Mouse (Mus musculus): Measurements from ENCODE around the gene Hist1h3e. TPM values are rescaled to one million over a fixed set of nuclear protein-coding genes. Genes with fewer than 3 reads are reported as not detected.

Gene Hist1h3e
- polyA plus RNA-seq, 1 experiment from 2014 or later: 2.8 TPM

DNA sequence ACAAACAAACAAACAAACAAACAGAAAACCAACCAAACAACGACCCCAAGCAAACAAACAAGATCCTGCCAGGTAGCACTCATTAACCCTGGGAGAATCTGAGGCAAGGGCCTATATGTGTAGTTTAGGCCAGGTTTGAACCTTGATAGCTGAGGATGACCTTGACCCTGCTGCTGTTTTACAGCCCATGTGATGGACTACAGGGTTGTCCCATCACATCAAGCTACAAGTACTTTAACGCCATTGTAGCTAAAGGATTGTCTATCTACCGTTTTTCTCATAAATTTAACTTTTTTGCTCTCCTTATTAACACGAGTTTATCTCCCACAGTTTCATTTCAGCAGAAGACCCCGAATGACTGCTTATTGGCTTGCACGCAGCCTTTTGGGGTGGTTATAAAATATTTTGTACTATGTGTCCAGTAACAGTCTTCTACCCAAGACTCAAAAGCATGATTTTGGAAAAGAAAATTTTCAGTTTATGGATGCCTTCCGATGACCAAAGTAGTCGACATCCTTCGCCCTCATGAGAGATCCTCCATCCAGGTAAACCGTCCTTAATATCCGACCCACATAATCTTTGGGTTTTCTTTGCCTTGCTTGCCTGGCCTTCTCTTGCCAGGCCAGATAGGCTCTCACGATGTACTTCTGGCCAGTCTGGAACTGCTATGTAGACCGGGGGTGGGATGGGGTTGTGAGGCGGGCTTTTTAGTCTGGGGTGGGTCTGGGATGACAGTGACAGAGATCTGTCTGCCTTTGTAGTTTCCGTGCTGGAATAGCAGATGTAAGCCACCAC is 46.1 kb downstream of the Hist1h3e start:
- peak overlapping the region; percentile 46 for H3K4me3 ChIP-seq
- H3K9me3 ChIP-seq: no peaks in the 10 kb centered on the region
- no peaks in the 10 kb centered on the region for H3K27me3 ChIP-seq
- H3K4me2 ChIP-seq: peak overlapping the region; percentile 56
- H3K36me3 ChIP-seq: no peaks in the 10 kb centered on the region
- H3K9ac ChIP-seq: peak overlapping the region; percentile 56
- WGBS: 55% methylated on average over 15 of the region's 15 CpGs
- peaks cover 9% of the 10 kb centered on the region for H3K4me1 ChIP-seq (replicated peaks)
- no peak for ATAC-seq (ENCODE audit: low FRiP score)
- no peak overlapping the region for H3K27ac ChIP-seq

DNA sequence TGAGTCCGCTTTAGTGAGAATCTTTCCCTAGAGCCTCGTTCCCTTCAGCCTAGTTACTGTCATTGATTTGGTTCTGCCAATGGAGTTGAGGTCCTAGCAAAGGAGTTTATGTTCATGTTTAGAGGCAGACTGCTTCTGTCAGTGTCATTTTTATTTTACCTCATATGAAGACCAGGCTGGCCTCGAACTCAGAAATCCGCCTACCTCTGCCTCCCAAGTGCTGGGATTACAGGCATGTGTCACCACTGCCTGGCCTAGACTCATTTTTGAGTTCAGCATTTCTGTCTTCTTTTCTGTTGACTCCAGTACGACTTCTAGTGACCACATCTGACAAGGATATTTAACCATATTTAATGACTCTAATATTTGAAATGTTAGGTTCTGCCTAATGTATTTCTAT is 46.9 kb downstream of the Hist1h3e start:
- peaks cover 9% of the 10 kb centered on the region for H3K4me1 ChIP-seq (replicated peaks)
- H3K9ac ChIP-seq: no peak overlapping the region
- no peaks in the 10 kb centered on the region for H3K27me3 ChIP-seq
- H3K36me3 ChIP-seq: no peaks in the 10 kb centered on the region
- no peak overlapping the region for H3K27ac ChIP-seq
- H3K4me2 ChIP-seq: no peak overlapping the region
- no peak overlapping the region for H3K4me3 ChIP-seq
- no peaks in the 10 kb centered on the region for H3K9me3 ChIP-seq
- ATAC-seq (ENCODE audit: low FRiP score): no peak
- WGBS: 77% methylated on average over 5 of the region's 5 CpGs

DNA sequence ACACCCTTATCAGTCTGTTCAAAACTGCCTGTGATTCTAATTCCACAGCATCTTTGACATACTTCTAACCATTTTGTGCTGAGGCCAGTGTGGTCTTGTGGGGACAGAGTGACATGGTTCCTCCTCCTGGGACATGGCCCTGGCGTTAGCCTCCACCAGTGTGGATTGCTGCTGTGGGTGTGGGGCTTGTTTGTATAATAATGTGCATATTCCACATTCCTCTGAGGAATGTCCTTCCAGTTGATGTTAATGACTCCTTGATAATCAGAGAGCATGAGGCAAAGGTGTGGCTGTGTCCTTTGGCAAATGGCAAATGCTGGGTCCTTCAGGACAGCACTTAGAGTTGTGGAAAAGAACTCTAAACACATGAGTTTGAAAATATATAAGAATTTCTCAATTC is 48.7 kb downstream of the Hist1h3e start:
- Histone ChIP-seq H3K36me3 (no peaks in the 10 kb centered on the region), H3K9ac (no peak overlapping the region), H3K9me3 (no peaks in the 10 kb centered on the region), H3K4me1 (replicated peaks) (peaks cover 4% of the 10 kb centered on the region), H3K27me3 (no peaks in the 10 kb centered on the region), H3K4me2 (no peak overlapping the region), H3K27ac (no peak overlapping the region), H3K4me3 (no peak overlapping the region)
- 90% methylated on average over 1 of the region's 1 CpGs for WGBS
- ATAC-seq (ENCODE audit: low FRiP score): no peak

Small RNA genes lying within 50 kb of the gene (microRNA-seq; reads per million reads assigned to microRNA genes)
- gene Gm44297 (not detected), gene Gm44359 (not detected), gene Gm44394 (not detected), gene n-TStga1 (not detected)

Other genes starting within 250 kb of the Hist1h3e start
- gene Zfp322a, start 193.2 kb downstream of the Hist1h3e start, polyA plus RNA-seq (2015; fragmentation: Nextera tagmentation; extraction: Ambion mirVana): 54.5 and 58.1 TPM in 2 replicates
- 9.9 and 10.2 TPM in 2 replicates for gene Abt1, start 138.5 kb downstream of the Hist1h3e start, polyA plus RNA-seq (2015; fragmentation: Nextera tagmentation; extraction: Ambion mirVana)
- gene Btn1a1, start 96.5 kb downstream of the Hist1h3e start, polyA plus RNA-seq (2015; fragmentation: Nextera tagmentation; extraction: Ambion mirVana): 0.06 TPM in 1 of 2 replicates, not detected in the other
- gene Btn2a2, start 73.5 kb downstream of the Hist1h3e start, polyA plus RNA-seq (2015; fragmentation: Nextera tagmentation; extraction: Ambion mirVana): 0.12 TPM in 1 of 2 replicates, not detected in the other
- 4.2 and 5.7 TPM in 2 replicates for gene Hist1h4h, start 31.3 kb downstream of the Hist1h3e start, polyA plus RNA-seq (2015; fragmentation: Nextera tagmentation; extraction: Ambion mirVana)
- 2.4 TPM in 1 of 2 replicates, not detected in the other for gene Hist1h2af, start 28.5 kb downstream of the Hist1h3e start, polyA plus RNA-seq (2015; fragmentation: Nextera tagmentation; extraction: Ambion mirVana)
- gene Hist1h3g, start 26.9 kb downstream of the Hist1h3e start, polyA plus RNA-seq (2015; fragmentation: Nextera tagmentation; extraction: Ambion mirVana): 1.8 and 3.0 TPM in 2 replicates
- gene Hist1h2bh, start 19.0 kb downstream of the Hist1h3e start, polyA plus RNA-seq (2015; fragmentation: Nextera tagmentation; extraction: Ambion mirVana): 0.29 TPM in 1 of 2 replicates, not detected in the other
- gene Hist1h3f, start 18.3 kb downstream of the Hist1h3e start, polyA plus RNA-seq (2015; fragmentation: Nextera tagmentation; extraction: Ambion mirVana): 0.38 TPM in 1 of 2 replicates, not detected in the other
- 0.83 TPM in 1 of 2 replicates, not detected in the other for gene Hist1h4f, start 10.7 kb downstream of the Hist1h3e start, polyA plus RNA-seq (2015; fragmentation: Nextera tagmentation; extraction: Ambion mirVana)
- 0.10 and 0.16 TPM in 2 replicates for gene Hist1h1d, start 9.1 kb downstream of the Hist1h3e start, polyA plus RNA-seq (2015; fragmentation: Nextera tagmentation; extraction: Ambion mirVana)
- 26.4 and 29.3 TPM in 2 replicates for gene Hist1h2ae, start 8.9 kb upstream of the Hist1h3e start, polyA plus RNA-seq (2015; fragmentation: Nextera tagmentation; extraction: Ambion mirVana)
- gene Hist1h2bg, start 9.0 kb upstream of the Hist1h3e start, polyA plus RNA-seq (2015; fragmentation: Nextera tagmentation; extraction: Ambion mirVana): 2.8 TPM in 2 replicates
- 1.2 and 3.0 TPM in 2 replicates for gene Hist1h2bf, start 11.8 kb upstream of the Hist1h3e start, polyA plus RNA-seq (2015; fragmentation: Nextera tagmentation; extraction: Ambion mirVana)
- gene Hist1h2ad, start 12.0 kb upstream of the Hist1h3e start, polyA plus RNA-seq (2015; fragmentation: Nextera tagmentation; extraction: Ambion mirVana): 0.61 and 2.7 TPM in 2 replicates
- 1.6 and 2.7 TPM in 2 replicates for gene Hist1h3d, start 13.4 kb upstream of the Hist1h3e start, polyA plus RNA-seq (2015; fragmentation: Nextera tagmentation; extraction: Ambion mirVana)
- 50.0 and 52.6 TPM in 2 replicates for gene Hist1h4d, start 19.2 kb upstream of the Hist1h3e start, polyA plus RNA-seq (2015; fragmentation: Nextera tagmentation; extraction: Ambion mirVana)
- 1.2 and 1.6 TPM in 2 replicates for gene Hist1h2be, start 58.8 kb upstream of the Hist1h3e start, polyA plus RNA-seq (2015; fragmentation: Nextera tagmentation; extraction: Ambion mirVana)
- gene Hist1h1e, start 60.2 kb upstream of the Hist1h3e start, polyA plus RNA-seq (2015; fragmentation: Nextera tagmentation; extraction: Ambion mirVana): 7.9 and 8.8 TPM in 2 replicates
- gene Hist1h2ac, start 121.6 kb upstream of the Hist1h3e start, polyA plus RNA-seq (2015; fragmentation: Nextera tagmentation; extraction: Ambion mirVana): 0.38 and 0.54 TPM in 2 replicates
- 17.8 and 23.1 TPM in 2 replicates for gene Hist1h2bc, start 121.8 kb upstream of the Hist1h3e start, polyA plus RNA-seq (2015; fragmentation: Nextera tagmentation; extraction: Ambion mirVana)
- gene Hist1h1t, start 133.4 kb upstream of the Hist1h3e start, polyA plus RNA-seq (2015; fragmentation: Nextera tagmentation; extraction: Ambion mirVana): not detected in 2 replicates
- 3.9 and 4.4 TPM in 2 replicates for gene Hist1h4c, start 136.1 kb upstream of the Hist1h3e start, polyA plus RNA-seq (2015; fragmentation: Nextera tagmentation; extraction: Ambion mirVana)
- 5.4 and 5.6 TPM in 2 replicates for gene Hfe, start 148.5 kb upstream of the Hist1h3e start, polyA plus RNA-seq (2015; fragmentation: Nextera tagmentation; extraction: Ambion mirVana)
- 8.8 and 9.7 TPM in 2 replicates for gene Hist1h1c, start 176.4 kb upstream of the Hist1h3e start, polyA plus RNA-seq (2015; fragmentation: Nextera tagmentation; extraction: Ambion mirVana)
- gene Hist1h3c, start 183.2 kb upstream of the Hist1h3e start, polyA plus RNA-seq (2015; fragmentation: Nextera tagmentation; extraction: Ambion mirVana): 1.3 and 1.9 TPM in 2 replicates
- 0.86 and 1.7 TPM in 2 replicates for gene Hist1h2bb, start 184.4 kb upstream of the Hist1h3e start, polyA plus RNA-seq (2015; fragmentation: Nextera tagmentation; extraction: Ambion mirVana)
- gene Hist1h2ab, start 188.8 kb upstream of the Hist1h3e start, polyA plus RNA-seq (2015; fragmentation: Nextera tagmentation; extraction: Ambion mirVana): 10.5 and 12.7 TPM in 2 replicates
- gene Hist1h3b, start 189.9 kb upstream of the Hist1h3e start, polyA plus RNA-seq (2015; fragmentation: Nextera tagmentation; extraction: Ambion mirVana): 4.2 and 4.4 TPM in 2 replicates
- 1.4 TPM in 1 of 2 replicates, not detected in the other for gene Hist1h4b, start 194.6 kb upstream of the Hist1h3e start, polyA plus RNA-seq (2015; fragmentation: Nextera tagmentation; extraction: Ambion mirVana)
- gene Hist1h4a, start 198.9 kb upstream of the Hist1h3e start, polyA plus RNA-seq (2015; fragmentation: Nextera tagmentation; extraction: Ambion mirVana): not detected in 2 replicates
- 1.9 and 2.5 TPM in 2 replicates for gene Hist1h3a, start 200.0 kb upstream of the Hist1h3e start, polyA plus RNA-seq (2015; fragmentation: Nextera tagmentation; extraction: Ambion mirVana)
- 0.56 and 1.2 TPM in 2 replicates for gene Hist1h1a, start 201.3 kb upstream of the Hist1h3e start, polyA plus RNA-seq (2015; fragmentation: Nextera tagmentation; extraction: Ambion mirVana)
- not detected in 2 replicates for gene Trim38, start 207.5 kb upstream of the Hist1h3e start, polyA plus RNA-seq (2015; fragmentation: Nextera tagmentation; extraction: Ambion mirVana)
- not detected in 2 replicates for gene Slc17a2, start 244.6 kb upstream of the Hist1h3e start, polyA plus RNA-seq (2015; fragmentation: Nextera tagmentation; extraction: Ambion mirVana)